Mouse (Mus musculus) kidney, adult 2 months (tissue): ENCODE measurements around the gene Polr2e.

Experiments
- CTCF ChIP-seq: fragments of 200-500 bp; conservative IDR thresholded peaks from 2 replicates; pipeline ENCODE4 v1.5.1; 2011; ENCODE audit warnings: low read depth, mild to moderate bottlenecking, control low read depth, low read length, moderate library complexity, mixed read lengths; ENCODE audit not compliant: insufficient read depth, insufficient read length
- POLR2A ChIP-seq: fragments of 200-500 bp; IDR thresholded peaks from one replicate; pipeline ENCODE4 v1.6.1; 2011; ENCODE audit warnings: low read depth, low read length, control low read depth

- TF ChIP-seq CTCF (no peak), POLR2A (no peak)
Measured at GRCm38 (mm10) chr10:80025889-80026288, 13.7 kb downstream of the Polr2e start.
